Comparison of ENCODE assay signal across 18 mouse cellular contexts in the genomic region with DNA sequence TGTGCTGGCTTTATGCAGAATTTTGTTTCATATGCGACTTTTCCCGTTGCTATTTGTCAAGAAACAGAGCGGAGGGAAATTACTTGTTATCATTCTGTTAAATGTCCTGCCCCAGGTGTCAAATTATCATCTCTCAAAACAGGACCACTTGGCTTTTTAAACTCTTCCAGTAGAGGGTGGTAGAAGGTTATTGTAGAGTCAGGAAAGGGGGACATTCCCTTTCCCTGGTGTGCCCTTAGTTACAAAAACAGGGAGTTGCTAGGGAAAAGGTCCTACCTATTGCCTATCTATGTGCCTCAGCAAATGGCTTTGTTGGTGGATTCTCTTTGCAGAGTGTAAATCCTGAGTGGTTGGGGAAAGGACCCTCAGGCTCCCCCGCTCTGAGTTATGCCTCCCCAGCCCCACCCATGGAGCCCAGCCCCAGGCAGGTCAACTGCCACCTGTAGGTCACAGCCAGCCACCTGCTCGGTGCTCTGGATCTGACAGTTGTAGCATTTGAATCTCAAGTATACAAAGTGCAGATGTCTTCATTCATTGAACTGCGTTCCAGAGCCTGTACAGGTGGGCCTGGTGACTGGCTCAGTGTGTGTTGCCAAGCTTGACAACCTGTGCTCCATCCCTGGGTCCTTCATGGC. TPM values are rescaled to one million over a fixed set of nuclear protein-coding genes. Genes with fewer than 3 reads are reported as not detected.
A peak's percentile ranks its signal among the peaks of the same experiment; 100 is the strongest.
DNase-seq lines count a peak whose midpoint lies in the region; ATAC-seq lines count a peak whose summit lies in the region.
"Had no signal": no experiment of that assay in that cellular context is flagged by ENCODE, and none has a peak within 500 bp of the region (broad histone marks: within the 10 kb centered on the region; RNA-seq: fewer than 3 reads in every experiment).

No protein-coding gene starts in this region.

- no peaks in the 10 kb centered on the region for H3K36me3 ChIP-seq in heart, embryonic 11.5 days (ENCODE audit: control insufficient read depth, insufficient read depth, low read length)
- H3K36me3 ChIP-seq in midbrain, embryonic 14.5 days (ENCODE audit: control insufficient read depth, insufficient read depth, low read length): no peaks in the 10 kb centered on the region
- no peaks in the 10 kb centered on the region for H3K36me3 ChIP-seq in midbrain, embryonic 11.5 days (ENCODE audit: control insufficient read depth, insufficient read depth, low read length)
- H3K36me3 ChIP-seq: forebrain, embryonic 12.5 days; heart, embryonic 15.5 days; limb, embryonic 12.5 days had no signal

- H3K9me3 ChIP-seq in heart, embryonic 11.5 days (replicated peaks; ENCODE audit: control insufficient read depth, low read length): no peaks in the 10 kb centered on the region
- no peaks in the 10 kb centered on the region for H3K9me3 ChIP-seq in midbrain, embryonic 14.5 days (ENCODE audit: control insufficient read depth, low read length)
- H3K9me3 ChIP-seq in midbrain, embryonic 11.5 days (ENCODE audit: control insufficient read depth, low read length): no peaks in the 10 kb centered on the region
- H3K9me3 ChIP-seq: forebrain, embryonic 12.5 days; heart, embryonic 15.5 days; limb, embryonic 12.5 days had no signal

- H3K4me3 ChIP-seq in heart, embryonic 11.5 days (ENCODE audit: low read depth, low read length): no peak overlapping the region
- H3K4me3 ChIP-seq in midbrain, embryonic 14.5 days (replicated peaks; ENCODE audit: low read depth, low read length): no peak overlapping the region
- H3K4me3 ChIP-seq in midbrain, embryonic 11.5 days (ENCODE audit: low read depth, low read length): no peak overlapping the region
- H3K4me3 ChIP-seq: forebrain, embryonic 12.5 days; heart, embryonic 15.5 days; limb, embryonic 12.5 days had no signal

- no peaks in the 10 kb centered on the region for H3K27me3 ChIP-seq in heart, embryonic 11.5 days (ENCODE audit: control insufficient read depth, insufficient read depth, low read length)
- H3K27me3 ChIP-seq in midbrain, embryonic 14.5 days (ENCODE audit: control insufficient read depth, insufficient read depth, low read length): no peaks in the 10 kb centered on the region
- H3K27me3 ChIP-seq in midbrain, embryonic 11.5 days (ENCODE audit: control insufficient read depth, insufficient read depth, low read length): no peaks in the 10 kb centered on the region
- H3K27me3 ChIP-seq: forebrain, embryonic 12.5 days; heart, embryonic 15.5 days; limb, embryonic 12.5 days had no signal

- WGBS in heart, embryonic 11.5 days (ENCODE audit: insufficient replicate concordance): 54% methylated on average over 6 of the region's 6 CpGs
- WGBS in midbrain, embryonic 14.5 days: 73% methylated on average over 6 of the region's 6 CpGs
- 71% methylated on average over 6 of the region's 6 CpGs for WGBS in midbrain, embryonic 11.5 days

- H3K9ac ChIP-seq in heart, embryonic 11.5 days (ENCODE audit: low read depth, low read length): no peak overlapping the region
- no peak overlapping the region for H3K9ac ChIP-seq in midbrain, embryonic 14.5 days (replicated peaks; ENCODE audit: low read length)
- H3K9ac ChIP-seq in midbrain, embryonic 11.5 days (ENCODE audit: low read length): no peak overlapping the region
- H3K9ac ChIP-seq: forebrain, embryonic 12.5 days; heart, embryonic 15.5 days; limb, embryonic 12.5 days had no signal

- H3K27ac ChIP-seq in heart, embryonic 11.5 days (ENCODE audit: low read depth, low read length): no peak overlapping the region
- H3K27ac ChIP-seq in midbrain, embryonic 14.5 days (replicated peaks; ENCODE audit: low read depth, low read length): no peak overlapping the region
- H3K27ac ChIP-seq in midbrain, embryonic 11.5 days (ENCODE audit: low read depth, low read length): no peak overlapping the region
- H3K27ac ChIP-seq: forebrain, embryonic 12.5 days; heart, embryonic 15.5 days; limb, embryonic 12.5 days had no signal

- peak; percentile 70 for DNase-seq in heart, adult 11 months
- DNase-seq in midbrain, embryonic 14.5 days: peak; percentile 4
- no peak for DNase-seq in midbrain, embryonic 11.5 days (ENCODE audit: low spot score, missing footprints)
- peak; percentile 19 for DNase-seq in brain, adult 2 months (ENCODE audit: low read depth, low spot score)
- DNase-seq in thymus, postnatal 36 days: peak; percentile 86 to 93
- DNase-seq in spleen, postnatal 36 days (ENCODE audit: low spot score in 2 of 2): no peak
- no peak for DNase-seq in kidney, postnatal 14 days
- DNase-seq: adrenal gland, postnatal 10 days; cerebellum, adult 11 months; layer of hippocampus, adult 9-11 months; lung, postnatal 10 days; right cerebral cortex, postnatal 4 days had no signal

- H3K4me1 ChIP-seq in heart, embryonic 11.5 days (ENCODE audit: control insufficient read depth, insufficient read depth, low read length): no peaks in the 10 kb centered on the region
- H3K4me1 ChIP-seq in midbrain, embryonic 14.5 days (ENCODE audit: control insufficient read depth, insufficient read depth, low read length): no peaks in the 10 kb centered on the region
- H3K4me1 ChIP-seq in midbrain, embryonic 11.5 days (ENCODE audit: control insufficient read depth, insufficient read depth, low read length): no peaks in the 10 kb centered on the region
- H3K4me1 ChIP-seq: forebrain, embryonic 12.5 days; heart, embryonic 15.5 days; limb, embryonic 12.5 days had no signal

- ATAC-seq in heart, embryonic 11.5 days (replicated peaks; ENCODE audit: insufficient number of reproducible peaks, low FRiP score, low TSS enrichment): no peak
- no peak for ATAC-seq in midbrain, embryonic 14.5 days (ENCODE audit: low FRiP score, low TSS enrichment)
- no peak for ATAC-seq in midbrain, embryonic 11.5 days (ENCODE audit: low FRiP score)

- no peak overlapping the region for H3K4me2 ChIP-seq in heart, embryonic 11.5 days
- no peak overlapping the region for H3K4me2 ChIP-seq in midbrain, embryonic 14.5 days (ENCODE audit: low read length)
- no peak overlapping the region for H3K4me2 ChIP-seq in midbrain, embryonic 11.5 days
- H3K4me2 ChIP-seq: forebrain, embryonic 12.5 days; heart, embryonic 15.5 days; limb, embryonic 12.5 days had no signal

RNA-seq across cellular contexts. Expression of a gene that starts 19.8 kb away (rescaled TPM):
- 136 and 164 TPM in 2 replicates for polyA plus RNA-seq in heart, embryonic 11.5 days (2014; fragmentation: Nextera tagmentation; extraction: Ambion mirVana)
- polyA plus RNA-seq in midbrain, embryonic 14.5 days (2014; fragmentation: Nextera tagmentation; extraction: Ambion mirVana): 0.18 and 0.23 TPM in 2 replicates
- 0.12 and 0.15 TPM in 2 replicates for polyA plus RNA-seq in midbrain, embryonic 11.5 days (2014; fragmentation: Nextera tagmentation; extraction: Ambion mirVana)

RNA-seq across cellular contexts. Expression of a gene that starts 20.4 kb away (rescaled TPM):
- not detected in 2 replicates for polyA plus RNA-seq in heart, embryonic 11.5 days (2014; fragmentation: Nextera tagmentation; extraction: Ambion mirVana)
- polyA plus RNA-seq in midbrain, embryonic 14.5 days (2014; fragmentation: Nextera tagmentation; extraction: Ambion mirVana): not detected in 2 replicates
- not detected in 2 replicates for polyA plus RNA-seq in midbrain, embryonic 11.5 days (2014; fragmentation: Nextera tagmentation; extraction: Ambion mirVana)
- polyA plus RNA-seq: embryonic facial prominence, embryonic 11.5 days; forebrain, embryonic 12.5 days; heart, embryonic 15.5 days; intestine, embryonic 14.5 days; limb, embryonic 12.5 days had no signal

RNA-seq across cellular contexts. Expression of a gene that starts 30.7 kb away (rescaled TPM):
- 60.2 and 65.1 TPM in 2 replicates for polyA plus RNA-seq in heart, embryonic 11.5 days (2014; fragmentation: Nextera tagmentation; extraction: Ambion mirVana)
- polyA plus RNA-seq in midbrain, embryonic 14.5 days (2014; fragmentation: Nextera tagmentation; extraction: Ambion mirVana): 17.0 and 19.0 TPM in 2 replicates
- 36.1 and 40.2 TPM in 2 replicates for polyA plus RNA-seq in midbrain, embryonic 11.5 days (2014; fragmentation: Nextera tagmentation; extraction: Ambion mirVana)

Comparison
In these comparisons a context has a peak if more than half of its experiments do, and no peak if none do; other contexts are left out.
1. DNase-seq: peak in heart, adult 11 months (single experiment), midbrain, embryonic 14.5 days (single experiment), brain, adult 2 months (single experiment) and thymus, postnatal 36 days (2 of 2); none in midbrain, embryonic 11.5 days (single experiment), spleen, postnatal 36 days (0 of 2) and kidney, postnatal 14 days (single experiment).
2. RNA of a gene that starts 19.8 kb away (polyA plus RNA-seq): 136 to 164 TPM in heart, embryonic 11.5 days; 0.18 to 0.23 TPM in midbrain, embryonic 14.5 days and 0.12 to 0.15 TPM in midbrain, embryonic 11.5 days; every median in the first group is over 100 times any median in the second.